Mouse (Mus musculus): ENCODE results near the gene Apobec3. TPM values are rescaled to one million over a fixed set of nuclear protein-coding genes. Genes with fewer than 3 reads are reported as not detected.
A peak's percentile ranks its signal among the peaks of the same experiment; 100 is the strongest.

The Apobec3 gene
- polyA plus RNA-seq, 2 experiments = 12.0 to 18.0 TPM

DNA sequence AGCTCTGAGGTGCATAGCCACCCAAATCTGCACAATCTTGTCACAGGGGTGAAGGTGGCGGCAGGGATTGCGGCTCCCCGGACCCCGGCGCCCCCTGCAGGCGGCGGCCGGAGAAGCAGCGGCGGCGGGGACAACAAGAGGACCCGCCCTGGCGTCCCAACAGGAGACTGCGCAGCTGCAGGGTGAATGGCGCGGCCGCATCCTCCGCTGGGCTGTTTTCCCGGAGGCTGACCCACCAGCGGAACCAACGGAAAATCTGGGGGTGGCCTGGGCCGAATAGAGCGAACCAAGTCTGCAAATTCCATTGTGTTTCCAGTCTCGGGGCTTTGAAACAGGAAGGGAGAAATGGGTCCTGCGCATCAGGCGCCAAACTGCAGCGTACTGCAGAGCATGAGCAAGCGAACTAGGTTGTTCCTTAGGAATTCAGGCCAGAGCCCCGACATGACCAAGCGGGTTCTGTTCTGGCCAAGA lies 8.1 kb upstream of the Apobec3 start:
- no peaks in the 10 kb centered on the region for H3K9me3 ChIP-seq (ENCODE audit: control insufficient read depth, low read length)
- H3K27me3 ChIP-seq (ENCODE audit: control insufficient read depth, insufficient read depth, low read length) = no peaks in the 10 kb centered on the region; the same call in 1 of the 2 replicates
- DNase-seq (ENCODE audit: low spot score) = peak; percentile 92
- peak overlapping the region; percentile 53 for H3K9ac ChIP-seq (ENCODE audit: low read depth, low read length, severe bottlenecking)
- H3K27ac ChIP-seq (replicated peaks; ENCODE audit: low read depth, low read length) = peak overlapping the region; percentile 77
- no peak for TF ChIP-seq POLR2A (IDR thresholded peaks at IDR 0.05; ENCODE audit: borderline replicate concordance, extremely low read depth, insufficient read depth, insufficient read length)
- no peaks in the 10 kb centered on the region for H3K36me3 ChIP-seq (ENCODE audit: control insufficient read depth, insufficient read depth, low read length)
- peak overlapping the region; percentile 59 for H3K4me2 ChIP-seq (replicated peaks; ENCODE audit: low read depth, low read length, severe bottlenecking)
- under 1% methylated on average over 30 of the region's 30 CpGs for WGBS
- H3K4me3 ChIP-seq (replicated peaks; ENCODE audit: low read length) = peak overlapping the region; percentile 46
- peak; percentile 91 for ATAC-seq (ENCODE audit: low FRiP score, low read depth)
- peaks cover 9% of the 10 kb centered on the region for H3K4me1 ChIP-seq (ENCODE audit: control insufficient read depth, insufficient read depth, low read length)

DNA sequence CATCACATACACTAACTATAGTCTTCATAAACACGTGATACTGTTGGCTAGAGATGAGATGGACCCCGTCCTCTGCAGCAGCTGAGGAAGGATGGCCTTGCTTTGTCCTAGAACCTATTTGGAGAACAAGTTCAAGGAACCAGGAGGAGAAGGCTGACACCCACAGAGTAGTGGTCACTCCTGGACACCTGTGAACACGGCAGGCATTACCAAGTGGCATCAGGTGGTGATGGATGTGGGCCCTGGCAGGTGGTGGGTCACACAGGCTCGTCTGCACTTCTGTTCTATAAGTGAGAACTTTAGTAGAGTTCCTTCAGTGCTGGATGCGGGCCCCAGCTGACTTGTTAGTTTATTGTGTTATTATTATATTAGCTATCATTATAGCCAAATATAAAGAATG lies 6.6 kb upstream of the Apobec3 start:
- no peak overlapping the region for H3K4me3 ChIP-seq (replicated peaks; ENCODE audit: low read length)
- ATAC-seq (ENCODE audit: low FRiP score, low read depth) (no peak), DNase-seq (ENCODE audit: low spot score) (no peak)
- no peaks in the 10 kb centered on the region for H3K36me3 ChIP-seq (ENCODE audit: control insufficient read depth, insufficient read depth, low read length)
- no peak overlapping the region for H3K9ac ChIP-seq (ENCODE audit: low read depth, low read length, severe bottlenecking)
- no peak for TF ChIP-seq POLR2A (IDR thresholded peaks at IDR 0.05; ENCODE audit: borderline replicate concordance, extremely low read depth, insufficient read depth, insufficient read length)
- no peaks in the 10 kb centered on the region for H3K4me1 ChIP-seq (ENCODE audit: control insufficient read depth, insufficient read depth, low read length)
- H3K27ac ChIP-seq (replicated peaks; ENCODE audit: low read depth, low read length) = no peak overlapping the region
- no peaks in the 10 kb centered on the region; the same call in 1 of the 2 replicates for H3K27me3 ChIP-seq (ENCODE audit: control insufficient read depth, insufficient read depth, low read length)
- WGBS = 73% methylated on average over 5 of the region's 5 CpGs
- H3K9me3 ChIP-seq (ENCODE audit: control insufficient read depth, low read length) = no peaks in the 10 kb centered on the region
- H3K4me2 ChIP-seq (replicated peaks; ENCODE audit: low read depth, low read length, severe bottlenecking) = no peak overlapping the region

DNA sequence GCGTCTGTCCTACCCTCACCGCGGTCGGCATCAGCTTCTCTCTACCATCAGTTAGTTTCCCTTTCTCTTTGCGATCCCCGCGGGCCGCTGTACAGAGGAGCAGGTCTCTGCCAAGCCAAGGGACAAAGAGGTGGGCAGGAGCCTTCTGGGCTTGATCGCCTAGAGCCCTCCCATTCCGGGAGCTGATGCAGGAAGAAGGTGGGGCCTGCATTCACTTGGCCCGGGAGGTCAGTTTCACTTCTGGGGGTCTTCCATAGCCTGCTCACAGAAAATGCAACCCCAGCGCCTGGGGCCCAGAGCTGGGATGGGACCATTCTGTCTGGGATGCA lies 718 bp downstream of the Apobec3 start:
- WGBS = under 1% methylated on average over 12 of the region's 12 CpGs
- H3K9me3 ChIP-seq (ENCODE audit: control insufficient read depth, low read length) = no peaks in the 10 kb centered on the region
- no peak for TF ChIP-seq POLR2A (IDR thresholded peaks at IDR 0.05; ENCODE audit: borderline replicate concordance, extremely low read depth, insufficient read depth, insufficient read length)
- peak overlapping the region; percentile 54 for H3K4me2 ChIP-seq (replicated peaks; ENCODE audit: low read depth, low read length, severe bottlenecking)
- no peaks in the 10 kb centered on the region for H3K36me3 ChIP-seq (ENCODE audit: control insufficient read depth, insufficient read depth, low read length)
- DNase-seq (ENCODE audit: low spot score) (peak; percentile 32), ATAC-seq (ENCODE audit: low FRiP score, low read depth) (peak; percentile 53; the same call in 1 of the 2 replicates)
- H3K4me1 ChIP-seq (ENCODE audit: control insufficient read depth, insufficient read depth, low read length) = no peaks in the 10 kb centered on the region
- no peaks in the 10 kb centered on the region; the same call in 1 of the 2 replicates for H3K27me3 ChIP-seq (ENCODE audit: control insufficient read depth, insufficient read depth, low read length)
- H3K4me3 ChIP-seq (replicated peaks; ENCODE audit: low read length) = peak overlapping the region; percentile 42
- peak overlapping the region; percentile 53 for H3K9ac ChIP-seq (ENCODE audit: low read depth, low read length, severe bottlenecking)
- H3K27ac ChIP-seq (replicated peaks; ENCODE audit: low read depth, low read length) = no peak overlapping the region

DNA sequence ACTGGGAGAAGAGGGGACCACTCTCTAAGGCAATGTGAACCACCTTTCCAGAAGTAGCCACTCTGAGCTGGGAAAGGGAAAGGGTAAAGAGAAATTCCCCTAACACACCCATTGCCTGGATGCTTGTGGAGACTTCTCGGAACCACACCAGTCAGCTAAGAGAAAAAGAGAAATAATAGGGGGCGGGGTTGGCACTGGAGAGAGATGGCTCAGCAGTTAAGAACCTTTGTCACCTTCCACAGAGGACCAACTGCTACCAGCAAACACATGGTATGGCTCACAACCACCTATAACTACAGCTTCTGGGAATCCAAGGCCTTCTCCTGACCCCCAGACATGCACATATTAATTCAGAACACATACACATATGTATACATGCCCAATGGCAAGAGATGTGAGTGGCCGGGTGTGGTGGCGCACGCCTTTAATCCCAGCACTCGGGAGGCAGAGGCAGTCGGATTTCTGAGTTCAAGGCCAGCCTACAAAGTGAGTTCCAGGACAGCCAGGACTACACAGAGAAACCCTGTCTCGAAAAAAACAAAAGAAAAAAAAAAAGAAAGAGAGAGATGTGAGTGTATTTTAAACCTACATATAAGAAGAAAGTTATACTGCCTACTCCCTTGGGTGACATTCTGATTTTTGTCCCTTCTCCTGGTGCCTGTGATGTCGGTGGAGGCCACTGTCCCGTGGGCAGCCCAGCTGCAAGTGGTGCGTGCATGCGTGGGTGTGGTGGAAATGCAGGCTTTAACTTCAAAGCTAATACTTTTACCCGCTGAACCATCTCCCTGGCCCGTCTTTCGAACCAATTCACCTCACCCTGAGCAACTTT lies 1.8 kb downstream of the Apobec3 start:
- peak overlapping the region; percentile 42 for H3K4me3 ChIP-seq (replicated peaks; ENCODE audit: low read length)
- DNase-seq (ENCODE audit: low spot score) (no peak), ATAC-seq (ENCODE audit: low FRiP score, low read depth) (no peak)
- H3K9me3 ChIP-seq (ENCODE audit: control insufficient read depth, low read length) = no peaks in the 10 kb centered on the region
- no peaks in the 10 kb centered on the region; the same call in 1 of the 2 replicates for H3K27me3 ChIP-seq (ENCODE audit: control insufficient read depth, insufficient read depth, low read length)
- TF ChIP-seq POLR2A (IDR thresholded peaks at IDR 0.05; ENCODE audit: borderline replicate concordance, extremely low read depth, insufficient read depth, insufficient read length) = no peak
- H3K4me1 ChIP-seq (ENCODE audit: control insufficient read depth, insufficient read depth, low read length) = no peaks in the 10 kb centered on the region
- peak overlapping the region; percentile 54; the same call in 1 of the 2 replicates for H3K4me2 ChIP-seq (replicated peaks; ENCODE audit: low read depth, low read length, severe bottlenecking)
- H3K9ac ChIP-seq (ENCODE audit: low read depth, low read length, severe bottlenecking) = no peak overlapping the region
- WGBS = 69% methylated on average over 15 of the region's 15 CpGs
- no peak overlapping the region for H3K27ac ChIP-seq (replicated peaks; ENCODE audit: low read depth, low read length)
- no peaks in the 10 kb centered on the region for H3K36me3 ChIP-seq (ENCODE audit: control insufficient read depth, insufficient read depth, low read length)

DNA sequence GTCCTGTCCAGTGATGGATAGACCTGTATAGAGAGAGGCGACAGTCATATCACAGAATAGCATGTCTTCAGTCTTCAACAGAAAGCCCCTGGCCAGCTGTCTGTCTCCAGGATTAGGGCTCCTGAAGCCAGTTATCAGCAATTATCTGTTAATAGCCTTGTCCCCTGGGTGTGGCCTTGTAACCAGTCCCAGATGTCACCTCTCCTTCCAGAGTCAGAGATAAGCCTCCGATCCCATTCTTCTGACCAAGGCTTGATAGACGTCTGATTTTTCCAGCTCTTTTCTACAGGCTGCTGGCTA lies 2.3 kb downstream of the Apobec3 start:
- no peaks in the 10 kb centered on the region for H3K36me3 ChIP-seq (ENCODE audit: control insufficient read depth, insufficient read depth, low read length)
- no peak overlapping the region for H3K4me2 ChIP-seq (replicated peaks; ENCODE audit: low read depth, low read length, severe bottlenecking)
- no peak for ATAC-seq (ENCODE audit: low FRiP score, low read depth)
- H3K4me3 ChIP-seq (replicated peaks; ENCODE audit: low read length) = no peak overlapping the region
- no peak overlapping the region for H3K9ac ChIP-seq (ENCODE audit: low read depth, low read length, severe bottlenecking)
- H3K27ac ChIP-seq (replicated peaks; ENCODE audit: low read depth, low read length) = no peak overlapping the region
- no peaks in the 10 kb centered on the region for H3K9me3 ChIP-seq (ENCODE audit: control insufficient read depth, low read length)
- H3K4me1 ChIP-seq (ENCODE audit: control insufficient read depth, insufficient read depth, low read length) = no peaks in the 10 kb centered on the region
- 42% methylated on average over 3 of the region's 3 CpGs for WGBS
- H3K27me3 ChIP-seq (ENCODE audit: control insufficient read depth, insufficient read depth, low read length) = no peaks in the 10 kb centered on the region; the same call in 1 of the 2 replicates
- DNase-seq (ENCODE audit: low spot score) = no peak
- no peak for TF ChIP-seq POLR2A (IDR thresholded peaks at IDR 0.05; ENCODE audit: borderline replicate concordance, extremely low read depth, insufficient read depth, insufficient read length)
